Mouse (Mus musculus) midbrain, postnatal 0 days (tissue): ENCODE measurements around the gene 4430402I18Rik. TPM values are rescaled to one million over a fixed set of nuclear protein-coding genes. Genes with fewer than 3 reads are reported as not detected.

Source experiments
- ATAC-seq: fragments of 200-750 bp; cut with Nextera tagmentation; 2 replicates; pipeline ENCODE4 v1.8.0; 2017; ENCODE audit warnings: moderate number of reproducible peaks, mild to moderate bottlenecking, moderate TSS enrichment, moderate library complexity; ENCODE audit not compliant: low FRiP score
- DNase-seq: peaks from one replicate; pipeline ENCODE4 v3.0.0-alpha.2; 2015; ENCODE audit warnings: low spot score
- H3K27ac ChIP-seq: fragments of 300-500 bp; sonication (generic); 2 replicates; pipeline ENCODE4 v1.5.1; 2014; ENCODE audit warnings: low read depth, mild to moderate bottlenecking, low read length, mixed read lengths
- H3K27me3 ChIP-seq: fragments of 300-500 bp; sonication (generic); 2 replicates; pipeline ENCODE4 v1.6.1; 2014; ENCODE audit warnings: low read length, control low read depth, mixed read lengths; ENCODE audit not compliant: insufficient read depth
- H3K36me3 ChIP-seq: fragments of 300-500 bp; sonication (generic); 2 replicates; pipeline ENCODE4 v1.6.1; 2014; ENCODE audit warnings: low read length, control low read depth, mixed read lengths; ENCODE audit not compliant: insufficient read depth
- H3K4me1 ChIP-seq: fragments of 300-500 bp; sonication (generic); 2 replicates; pipeline ENCODE4 v1.6.1; 2014; ENCODE audit warnings: mild to moderate bottlenecking, control low read depth, antibody characterized with exemption, low read length, mixed read lengths; ENCODE audit not compliant: insufficient read depth
- H3K4me2 ChIP-seq: fragments of 300-500 bp; sonication (generic); 2 replicates; pipeline ENCODE4 v1.6.1; 2014; ENCODE audit warnings: low read depth, mild to moderate bottlenecking, low read length, mixed read lengths; ENCODE audit not compliant: poor library complexity, severe bottlenecking
- H3K4me3 ChIP-seq: fragments of 300-500 bp; sonication (generic); 2 replicates; pipeline ENCODE4 v1.5.1; 2014; ENCODE audit warnings: low read depth, mild to moderate bottlenecking, low read length, moderate library complexity
- H3K9ac ChIP-seq: fragments of 300-500 bp; sonication (generic); replicated peaks from 2 replicates; pipeline ENCODE4 v1.6.1; 2014; ENCODE audit warnings: mild to moderate bottlenecking, low read length, moderate library complexity, mixed read lengths; ENCODE audit not compliant: poor library complexity, severe bottlenecking
- H3K9me3 ChIP-seq: fragments of 300-500 bp; sonication (generic); 2 replicates; pipeline ENCODE4 v1.6.1; 2016; ENCODE audit warnings: low read length, control low read depth
- CTCF ChIP-seq: IDR thresholded peaks from 2 replicates; pipeline ENCODE4 v1.5.1; 2016; ENCODE audit warnings: antibody characterized with exemption, mild to moderate bottlenecking
- WGBS: fragments of 180-500 bp; shearing (Covaris S2); extraction: QIAGEN DNeasy Blood & Tissue Kit; methylation state at CpG from one replicate; pipeline ENCODE4 v1.1.7; 2014; 5-methylcytosine and 5-hydroxymethylcytosine counted together
- polyA plus RNA-seq: library from polyadenylated mRNA; unstranded; fragments of >200 nt; fragmentation: Nextera tagmentation; extraction: Ambion mirVana; gene quantifications from 2 replicates; pipeline ENCODE4 v1.2.1, GENCODE M21; 2015
- total RNA-seq: library from RNA; depleted of rRNA; stranded (reverse); fragments of >200 nt; gene quantifications from 2 replicates; pipeline ENCODE4 v1.2.3, GENCODE M21; 2014

4430402I18Rik gene
- total and polyA plus RNA-seq, 2 experiments from 2014 or later: 2.1 to 2.3 TPM

- DNase-seq (no peak), ATAC-seq (no peak)
- 3% methylated on average over 4 of the region's 4 CpGs for WGBS
- Histone ChIP-seq H3K27me3 (no peaks in the 10 kb centered on the region), H3K9ac (peak overlapping the region; percentile 85), H3K9me3 (no peaks in the 10 kb centered on the region), H3K4me3 (peak overlapping the region; percentile 81), H3K4me1 (peaks cover 4% of the 10 kb centered on the region; the same call in 1 of the 2 replicates), H3K27ac (peak overlapping the region; percentile 82), H3K36me3 (no peaks in the 10 kb centered on the region), H3K4me2 (peak overlapping the region; percentile 89)
- TF ChIP-seq CTCF: no peak
Measured at GRCm38 (mm10) chr19:28963513-28963841, 4.1 kb downstream of the 4430402I18Rik start.

GRCm38 (mm10) chr19:28963113-28963512 lies 4.5 kb downstream of the 4430402I18Rik start:
- H3K4me3 ChIP-seq: peak overlapping the region; percentile 81
- DNase-seq: no peak
- H3K4me1 ChIP-seq: peaks cover 4% of the 10 kb centered on the region; the same call in 1 of the 2 replicates
- ATAC-seq: no peak
- no peak overlapping the region for H3K9ac ChIP-seq
- peak overlapping the region; percentile 89 for H3K4me2 ChIP-seq
- peak overlapping the region; percentile 82; the same call in 1 of the 2 replicates for H3K27ac ChIP-seq
- WGBS: 43% methylated on average over 3 of the region's 3 CpGs
- H3K36me3 ChIP-seq: no peaks in the 10 kb centered on the region
- no peaks in the 10 kb centered on the region for H3K27me3 ChIP-seq
- H3K9me3 ChIP-seq: no peaks in the 10 kb centered on the region
- no peak for TF ChIP-seq CTCF

- no peak overlapping the region for H3K27ac ChIP-seq
- ATAC-seq (no peak), DNase-seq (no peak)
- H3K4me3 ChIP-seq: no peak overlapping the region
- no peaks in the 10 kb centered on the region for H3K36me3 ChIP-seq
- H3K9ac ChIP-seq: no peak overlapping the region
- no peaks in the 10 kb centered on the region for H3K9me3 ChIP-seq
- no peak for TF ChIP-seq CTCF
- 68% methylated on average over 5 of the region's 5 CpGs for WGBS
- no peak overlapping the region for H3K4me2 ChIP-seq
- no peaks in the 10 kb centered on the region for H3K4me1 ChIP-seq
- H3K27me3 ChIP-seq: no peaks in the 10 kb centered on the region
Measured at GRCm38 (mm10) chr19:28951251-28951650, 16.3 kb downstream of the 4430402I18Rik start.

GRCm38 (mm10) chr19:28947311-28947710 lies 20.3 kb downstream of the 4430402I18Rik start:
- TF ChIP-seq CTCF: no peak
- no peak for DNase-seq
- Histone ChIP-seq H3K4me1 (no peaks in the 10 kb centered on the region), H3K9ac (no peak overlapping the region), H3K27ac (no peak overlapping the region), H3K4me2 (no peak overlapping the region), H3K9me3 (no peaks in the 10 kb centered on the region), H3K4me3 (no peak overlapping the region), H3K27me3 (no peaks in the 10 kb centered on the region), H3K36me3 (no peaks in the 10 kb centered on the region)
- no peak for ATAC-seq
- 58% methylated on average over 2 of the region's 2 CpGs for WGBS

- Histone ChIP-seq H3K9ac (no peak overlapping the region), H3K27ac (no peak overlapping the region), H3K4me1 (no peaks in the 10 kb centered on the region), H3K27me3 (no peaks in the 10 kb centered on the region), H3K4me2 (no peak overlapping the region), H3K4me3 (no peak overlapping the region), H3K36me3 (no peaks in the 10 kb centered on the region), H3K9me3 (no peaks in the 10 kb centered on the region)
- TF ChIP-seq CTCF: no peak
- DNase-seq (peak; percentile 23), ATAC-seq (no peak)
- WGBS: 58% methylated on average over 4 of the region's 4 CpGs
Measured at GRCm38 (mm10) chr19:28946782-28947181, 20.8 kb downstream of the 4430402I18Rik start.

- Histone ChIP-seq H3K9me3 (no peaks in the 10 kb centered on the region), H3K27ac (no peak overlapping the region), H3K27me3 (no peaks in the 10 kb centered on the region), H3K9ac (no peak overlapping the region), H3K36me3 (no peaks in the 10 kb centered on the region), H3K4me1 (no peaks in the 10 kb centered on the region), H3K4me2 (no peak overlapping the region), H3K4me3 (no peak overlapping the region)
- no peak for TF ChIP-seq CTCF
- ATAC-seq (no peak), DNase-seq (no peak)
- 77% methylated on average over 4 of the region's 4 CpGs for WGBS
Measured at GRCm38 (mm10) chr19:28941271-28941670, 26.3 kb downstream of the 4430402I18Rik start.
